Mouse (Mus musculus): ENCODE measurements around the gene Fgf12.

DNA sequence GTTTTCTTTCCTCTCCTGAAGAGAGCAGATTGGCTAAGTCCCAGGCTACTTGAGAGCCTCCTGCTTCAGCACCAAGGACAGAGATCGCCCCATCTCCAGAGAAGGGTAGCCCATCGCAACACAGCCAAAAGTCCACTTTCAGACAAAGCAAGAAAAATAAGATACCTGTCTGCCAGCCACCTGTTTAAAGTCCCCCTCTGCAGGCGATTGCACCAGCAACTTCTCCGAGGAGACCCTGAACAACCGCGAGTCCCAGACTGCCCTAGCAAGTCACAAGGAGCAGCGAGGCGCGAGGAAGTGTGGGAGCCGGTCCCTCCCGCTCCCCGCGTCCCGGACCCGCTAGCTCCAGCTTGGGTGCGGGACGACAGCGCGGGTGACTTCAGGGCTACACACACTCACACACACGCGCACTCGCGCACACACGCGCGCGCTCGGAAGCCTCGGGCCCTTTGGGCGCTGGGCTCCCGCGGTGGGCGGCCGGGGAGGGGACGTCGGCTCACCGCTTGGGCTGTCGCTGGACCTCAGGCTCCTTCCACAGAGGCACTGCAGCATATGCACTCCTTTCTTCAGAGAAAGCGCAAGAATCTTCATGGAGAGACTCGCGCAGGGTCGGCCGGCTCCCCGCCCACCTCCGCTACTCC lies 188.7 kb downstream of the Fgf12 start:
- no peak for TF ChIP-seq CTCF (IDR thresholded peaks at IDR 0.05; ENCODE audit: low read depth)
- TF ChIP-seq EP300 (IDR thresholded peaks at IDR 0.05; ENCODE audit: low read depth), result no peak

All from liver, embryonic 14.5 days (tissue).